Mouse (Mus musculus) spleen, adult 2 months (tissue): ENCODE results near the gene Asf1b.

Experiments
- CTCF ChIP-seq: fragments of 200-500 bp; IDR thresholded peaks from 2 replicates; pipeline ENCODE4 v1.5.1; 2011; ENCODE audit warnings: mild to moderate bottlenecking, inconsistent platforms; ENCODE audit not compliant: insufficient read depth, insufficient read length, insufficient replicate concordance; ENCODE audit errors: extremely low read depth
- POLR2A ChIP-seq: fragments of 200-500 bp; IDR thresholded peaks from 2 replicates; pipeline ENCODE4 v1.6.1; 2011; ENCODE audit warnings: low read depth, low read length, inconsistent platforms

DNA sequence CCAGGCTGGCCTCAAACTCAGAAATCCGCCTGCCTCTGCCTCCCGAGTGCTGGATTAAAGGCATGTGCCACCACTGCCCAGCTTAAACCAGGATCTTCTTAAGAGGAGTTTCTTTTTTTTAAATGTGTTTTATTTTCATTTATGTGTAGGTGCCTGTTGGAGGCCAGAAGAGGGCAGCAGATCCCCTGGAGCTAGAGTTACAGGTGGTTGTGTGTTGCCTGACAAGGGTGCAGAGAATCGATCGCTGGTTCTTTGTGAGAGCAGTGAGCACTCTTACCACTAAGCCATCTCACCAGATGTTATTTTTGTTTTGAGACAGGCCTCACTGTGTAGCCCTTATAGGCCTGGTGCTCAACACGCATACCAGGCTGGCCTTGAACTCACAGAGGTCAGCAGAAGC is 60.5 kb downstream of the Asf1b start:
- TF ChIP-seq CTCF, result no peak
- no peak for TF ChIP-seq POLR2A
